Mouse (Mus musculus): ENCODE measurements around the gene Abhd12. TPM values are rescaled to one million over a fixed set of nuclear protein-coding genes. Genes with fewer than 3 reads are reported as not detected.

Gene Abhd12
- polyA plus RNA-seq, 1 experiment from 2014 or later: 89.8 TPM

- WGBS: 96% methylated on average over 7 of the region's 7 CpGs
- H3K36me3 ChIP-seq (ENCODE audit: control insufficient read depth, insufficient read depth, low read length): peaks cover 89% of the 10 kb centered on the region
These were observed 72.5 kb downstream of the Abhd12 start for GRCm38 (mm10) chr2:150832029-150832428.

GRCm38 (mm10) chr2:150830911-150831441, 73.6 kb downstream of the Abhd12 start:
- ATAC-seq: no peak

More at GRCm38 (mm10) chr2:150832029-150832428, 72.5 kb downstream of the Abhd12 start:
- Histone ChIP-seq H3K4me1 (ENCODE audit: control insufficient read depth, insufficient read depth, low read length) (no peaks in the 10 kb centered on the region), H3K9me3 (replicated peaks; ENCODE audit: control insufficient read depth, low read length) (no peaks in the 10 kb centered on the region), H3K4me3 (ENCODE audit: low read depth, low read length) (no peak overlapping the region), H3K4me2 (ENCODE audit: low read length) (no peak overlapping the region), H3K27ac (ENCODE audit: low read depth, low read length) (no peak overlapping the region), H3K27me3 (replicated peaks; ENCODE audit: control insufficient read depth, insufficient read depth, low read length) (no peaks in the 10 kb centered on the region), H3K9ac (ENCODE audit: low read length) (no peak overlapping the region)
- ATAC-seq (no peak), DNase-seq (ENCODE audit: low spot score) (no peak)

GRCm38 (mm10) chr2:150830011-150830410, 74.5 kb downstream of the Abhd12 start:
- no peak overlapping the region for H3K9ac ChIP-seq (ENCODE audit: low read length)
- H3K4me1 ChIP-seq (ENCODE audit: control insufficient read depth, insufficient read depth, low read length): no peaks in the 10 kb centered on the region
- H3K36me3 ChIP-seq (ENCODE audit: control insufficient read depth, insufficient read depth, low read length): peaks cover 98% of the 10 kb centered on the region
- H3K27ac ChIP-seq (ENCODE audit: low read depth, low read length): no peak overlapping the region
- H3K4me2 ChIP-seq (ENCODE audit: low read length): no peak overlapping the region
- H3K4me3 ChIP-seq (ENCODE audit: low read depth, low read length): no peak overlapping the region
- H3K27me3 ChIP-seq (replicated peaks; ENCODE audit: control insufficient read depth, insufficient read depth, low read length): no peaks in the 10 kb centered on the region
- DNase-seq (ENCODE audit: low spot score): no peak
- no peaks in the 10 kb centered on the region for H3K9me3 ChIP-seq (replicated peaks; ENCODE audit: control insufficient read depth, low read length)
- 92% methylated on average over 2 of the region's 2 CpGs for WGBS
- ATAC-seq: no peak

More at GRCm38 (mm10) chr2:150830911-150831441, 73.6 kb downstream of the Abhd12 start:
- no peak overlapping the region for H3K9ac ChIP-seq (ENCODE audit: low read length)
- H3K4me3 ChIP-seq (ENCODE audit: low read depth, low read length): no peak overlapping the region
- no peaks in the 10 kb centered on the region for H3K27me3 ChIP-seq (replicated peaks; ENCODE audit: control insufficient read depth, insufficient read depth, low read length)
- no peaks in the 10 kb centered on the region for H3K4me1 ChIP-seq (ENCODE audit: control insufficient read depth, insufficient read depth, low read length)
- WGBS: 89% methylated on average over 3 of the region's 3 CpGs
- no peak overlapping the region for H3K27ac ChIP-seq (ENCODE audit: low read depth, low read length)
- no peak for DNase-seq (ENCODE audit: low spot score)
- no peak overlapping the region for H3K4me2 ChIP-seq (ENCODE audit: low read length)
- H3K9me3 ChIP-seq (replicated peaks; ENCODE audit: control insufficient read depth, low read length): no peaks in the 10 kb centered on the region
- H3K36me3 ChIP-seq (ENCODE audit: control insufficient read depth, insufficient read depth, low read length): peaks cover 96% of the 10 kb centered on the region

GRCm38 (mm10) chr2:150828654-150829053, 75.9 kb downstream of the Abhd12 start:
- Histone ChIP-seq H3K4me1 (ENCODE audit: control insufficient read depth, insufficient read depth, low read length) (no peaks in the 10 kb centered on the region), H3K27ac (ENCODE audit: low read depth, low read length) (no peak overlapping the region), H3K4me2 (ENCODE audit: low read length) (no peak overlapping the region), H3K27me3 (replicated peaks; ENCODE audit: control insufficient read depth, insufficient read depth, low read length) (no peaks in the 10 kb centered on the region), H3K36me3 (ENCODE audit: control insufficient read depth, insufficient read depth, low read length) (peaks cover 98% of the 10 kb centered on the region), H3K9me3 (replicated peaks; ENCODE audit: control insufficient read depth, low read length) (no peaks in the 10 kb centered on the region), H3K4me3 (ENCODE audit: low read depth, low read length) (no peak overlapping the region), H3K9ac (ENCODE audit: low read length) (no peak overlapping the region)
- ATAC-seq: no peak
- no peak for DNase-seq (ENCODE audit: low spot score)
- WGBS: 91% methylated on average over 4 of the region's 4 CpGs

- Histone ChIP-seq H3K27ac (ENCODE audit: low read depth, low read length) (no peak overlapping the region), H3K36me3 (ENCODE audit: control insufficient read depth, insufficient read depth, low read length) (peaks cover 97% of the 10 kb centered on the region), H3K4me1 (ENCODE audit: control insufficient read depth, insufficient read depth, low read length) (no peaks in the 10 kb centered on the region), H3K9me3 (replicated peaks; ENCODE audit: control insufficient read depth, low read length) (no peaks in the 10 kb centered on the region), H3K4me2 (ENCODE audit: low read length) (no peak overlapping the region), H3K4me3 (ENCODE audit: low read depth, low read length) (no peak overlapping the region), H3K27me3 (replicated peaks; ENCODE audit: control insufficient read depth, insufficient read depth, low read length) (no peaks in the 10 kb centered on the region), H3K9ac (ENCODE audit: low read length) (no peak overlapping the region)
- 89% methylated on average over 3 of the region's 3 CpGs for WGBS
- DNase-seq (ENCODE audit: low spot score) (no peak), ATAC-seq (no peak)
These were observed 76.4 kb downstream of the Abhd12 start for GRCm38 (mm10) chr2:150828164-150828563.

- 86% methylated on average over 3 of the region's 3 CpGs for WGBS
- no peak overlapping the region for H3K4me3 ChIP-seq (ENCODE audit: low read depth, low read length)
- no peaks in the 10 kb centered on the region for H3K4me1 ChIP-seq (ENCODE audit: control insufficient read depth, insufficient read depth, low read length)
- H3K36me3 ChIP-seq (ENCODE audit: control insufficient read depth, insufficient read depth, low read length): peaks cover 94% of the 10 kb centered on the region
- DNase-seq (ENCODE audit: low spot score) (no peak), ATAC-seq (no peak)
- H3K9ac ChIP-seq (ENCODE audit: low read length): no peak overlapping the region
- no peak overlapping the region for H3K27ac ChIP-seq (ENCODE audit: low read depth, low read length)
- H3K4me2 ChIP-seq (ENCODE audit: low read length): no peak overlapping the region
- H3K9me3 ChIP-seq (replicated peaks; ENCODE audit: control insufficient read depth, low read length): no peaks in the 10 kb centered on the region
- no peaks in the 10 kb centered on the region for H3K27me3 ChIP-seq (replicated peaks; ENCODE audit: control insufficient read depth, insufficient read depth, low read length)
These were observed 78.1 kb downstream of the Abhd12 start for GRCm38 (mm10) chr2:150826426-150826825.

GRCm38 (mm10) chr2:150822987-150823386, 81.6 kb downstream of the Abhd12 start:
- 82% methylated on average over 8 of the region's 8 CpGs for WGBS
- Histone ChIP-seq H3K36me3 (ENCODE audit: control insufficient read depth, insufficient read depth, low read length) (peaks cover 90% of the 10 kb centered on the region), H3K9me3 (replicated peaks; ENCODE audit: control insufficient read depth, low read length) (no peaks in the 10 kb centered on the region), H3K9ac (ENCODE audit: low read length) (no peak overlapping the region), H3K4me2 (ENCODE audit: low read length) (no peak overlapping the region), H3K4me3 (ENCODE audit: low read depth, low read length) (no peak overlapping the region), H3K27ac (ENCODE audit: low read depth, low read length) (no peak overlapping the region), H3K27me3 (replicated peaks; ENCODE audit: control insufficient read depth, insufficient read depth, low read length) (no peaks in the 10 kb centered on the region), H3K4me1 (ENCODE audit: control insufficient read depth, insufficient read depth, low read length) (no peaks in the 10 kb centered on the region)
- ATAC-seq (no peak), DNase-seq (ENCODE audit: low spot score) (no peak)

GRCm38 (mm10) chr2:150820720-150821119, 83.8 kb downstream of the Abhd12 start:
- H3K4me1 ChIP-seq (ENCODE audit: control insufficient read depth, insufficient read depth, low read length): no peaks in the 10 kb centered on the region
- no peak for DNase-seq (ENCODE audit: low spot score)
- no peaks in the 10 kb centered on the region for H3K9me3 ChIP-seq (replicated peaks; ENCODE audit: control insufficient read depth, low read length)
- WGBS: 86% methylated on average over 8 of the region's 8 CpGs
- no peak overlapping the region for H3K9ac ChIP-seq (ENCODE audit: low read length)
- H3K4me3 ChIP-seq (ENCODE audit: low read depth, low read length): no peak overlapping the region
- no peak for ATAC-seq
- H3K27ac ChIP-seq (ENCODE audit: low read depth, low read length): no peak overlapping the region
- H3K4me2 ChIP-seq (ENCODE audit: low read length): no peak overlapping the region
- no peaks in the 10 kb centered on the region for H3K27me3 ChIP-seq (replicated peaks; ENCODE audit: control insufficient read depth, insufficient read depth, low read length)
- peaks cover 86% of the 10 kb centered on the region for H3K36me3 ChIP-seq (ENCODE audit: control insufficient read depth, insufficient read depth, low read length)

- Histone ChIP-seq H3K4me1 (ENCODE audit: control insufficient read depth, insufficient read depth, low read length) (no peaks in the 10 kb centered on the region), H3K27me3 (replicated peaks; ENCODE audit: control insufficient read depth, insufficient read depth, low read length) (no peaks in the 10 kb centered on the region), H3K27ac (ENCODE audit: low read depth, low read length) (no peak overlapping the region), H3K4me2 (ENCODE audit: low read length) (no peak overlapping the region), H3K9ac (ENCODE audit: low read length) (no peak overlapping the region), H3K36me3 (ENCODE audit: control insufficient read depth, insufficient read depth, low read length) (peaks cover 86% of the 10 kb centered on the region), H3K9me3 (replicated peaks; ENCODE audit: control insufficient read depth, low read length) (no peaks in the 10 kb centered on the region), H3K4me3 (ENCODE audit: low read depth, low read length) (no peak overlapping the region)
- whole genome bisulfite sequencing: 94% methylated on average over 8 of the region's 8 CpGs
- ATAC-seq (no peak), DNase-seq (ENCODE audit: low spot score) (no peak)
These were observed 85.8 kb downstream of the Abhd12 start for GRCm38 (mm10) chr2:150818742-150819141.

Data from forebrain, embryonic 14.5 days (tissue).